Mouse (Mus musculus) lung, adult 2 months (tissue): Measurements from ENCODE around the gene Nxf1. TPM values are rescaled to one million over a fixed set of nuclear protein-coding genes. Genes with fewer than 3 reads are reported as not detected.

Experiments used
- DNase-seq: peaks from one replicate; pipeline ENCODE4 v3.0.0; 2022
- H3K4me1 ChIP-seq: fragments of 200-500 bp; 2 replicates; pipeline ENCODE4 v1.6.1; 2011; ENCODE audit warnings: low read length; ENCODE audit not compliant: control insufficient read depth, insufficient read depth
- H3K4me3 ChIP-seq: fragments of 200-500 bp; replicated peaks from 2 replicates; pipeline ENCODE3; 2011; ENCODE audit warnings: low read depth, mild to moderate bottlenecking, control low read depth, low read length; ENCODE audit errors: extremely low read depth
- CTCF ChIP-seq: fragments of 200-500 bp; IDR thresholded peaks from 2 replicates; pipeline ENCODE4 v1.5.1; 2011; ENCODE audit warnings: mild to moderate bottlenecking, low read length, control low read depth; ENCODE audit not compliant: insufficient read depth
- POLR2A ChIP-seq: fragments of 200-500 bp; IDR thresholded peaks from 2 replicates; pipeline ENCODE4 v1.6.1; 2011; ENCODE audit warnings: low read depth, mild to moderate bottlenecking, control low read depth, low read length, borderline replicate concordance; ENCODE audit errors: extremely low read depth
- WGBS: fragments of 180-500 bp; shearing (Covaris S2); methylation state at CpG from one replicate; pipeline ENCODE4 v1.1.7; 2018; 5-methylcytosine and 5-hydroxymethylcytosine counted together
- polyA plus RNA-seq: library from polyadenylated mRNA; depleted of rRNA; stranded (reverse); fragments of >200 nt; gene quantifications from 2 replicates; pipeline ENCODE4 v1.2.3, GENCODE M21; 2012

Gene Nxf1
- polyA plus RNA-seq, 1 experiment = 85.3 TPM

- H3K4me3 ChIP-seq = peak overlapping the region; percentile 97
- H3K4me1 ChIP-seq = peaks cover 5% of the 10 kb centered on the region
- no peak for TF ChIP-seq POLR2A
- TF ChIP-seq CTCF = no peak
- DNase-seq = no peak
- 3% methylated on average over 11 of the region's 11 CpGs for WGBS
Measured at GRCm38 (mm10) chr19:8736160-8736467, 20.8 kb upstream of the Nxf1 start.

- no peak overlapping the region for H3K4me3 ChIP-seq
- WGBS = 88% methylated on average over 7 of the region's 7 CpGs
- DNase-seq = no peak
- TF ChIP-seq CTCF (no peak), POLR2A (no peak)
- H3K4me1 ChIP-seq = peaks cover 13% of the 10 kb centered on the region
Measured at GRCm38 (mm10) chr19:8738911-8739310, 18.0 kb upstream of the Nxf1 start.

GRCm38 (mm10) chr19:8739646-8740045 is 17.2 kb upstream of the Nxf1 start:
- no peak for TF ChIP-seq CTCF
- TF ChIP-seq POLR2A = no peak
- 94% methylated on average over 6 of the region's 6 CpGs for WGBS
- H3K4me1 ChIP-seq = peaks cover 13% of the 10 kb centered on the region

GRCm38 (mm10) chr19:8740603-8741002 is 16.3 kb upstream of the Nxf1 start, which contains the start of gene 1700092M07Rik:
Gene 1700092M07Rik, plus strand, starts transcription at chr19:8740718.
- no peak for DNase-seq
- Histone ChIP-seq H3K4me1 (peaks cover 13% of the 10 kb centered on the region), H3K4me3 (peak within 1 kb of the TSS; percentile 98)
- WGBS = 64% methylated on average over 14 of the region's 14 CpGs
- TF ChIP-seq POLR2A (no peak), CTCF (no peak)

More at GRCm38 (mm10) chr19:8739646-8740045, 17.2 kb upstream of the Nxf1 start:
- no peak for DNase-seq
- H3K4me3 ChIP-seq = no peak overlapping the region

GRCm38 (mm10) chr19:8741243-8741869 is 15.5 kb upstream of the Nxf1 start, which contains the start of gene Stx5a:
Gene Stx5a, plus strand, starts transcription at chr19:8741413.
- DNase-seq = peak; percentile 95
- WGBS = under 1% methylated on average over 36 of the region's 36 CpGs
- Histone ChIP-seq H3K4me3 (peak within 1 kb of the TSS; percentile 98), H3K4me1 (peaks cover 13% of the 10 kb centered on the region)
- TF ChIP-seq POLR2A (peak; percentile 96), CTCF (no peak)

GRCm38 (mm10) chr19:8742176-8742575 is 14.7 kb upstream of the Nxf1 start:
- no peak for DNase-seq
- H3K4me1 ChIP-seq = peaks cover 13% of the 10 kb centered on the region
- 8% methylated on average over 14 of the region's 14 CpGs for WGBS
- peak overlapping the region; percentile 83 for H3K4me3 ChIP-seq
- TF ChIP-seq POLR2A = no peak
- TF ChIP-seq CTCF = no peak

- peaks cover 13% of the 10 kb centered on the region for H3K4me1 ChIP-seq
- TF ChIP-seq CTCF = no peak
- no peak for TF ChIP-seq POLR2A
- 89% methylated on average over 1 of the region's 1 CpGs for WGBS
- no peak for DNase-seq
- H3K4me3 ChIP-seq = no peak overlapping the region
Measured at GRCm38 (mm10) chr19:8745382-8745781, 11.5 kb upstream of the Nxf1 start.

- TF ChIP-seq CTCF (no peak), POLR2A (no peak)
- Histone ChIP-seq H3K4me1 (peaks cover 8% of the 10 kb centered on the region), H3K4me3 (no peak overlapping the region)
- WGBS = 70% methylated on average over 2 of the region's 2 CpGs
- DNase-seq = no peak
Measured at GRCm38 (mm10) chr19:8747368-8747767, 9.5 kb upstream of the Nxf1 start.

- no peak for DNase-seq
- Histone ChIP-seq H3K4me1 (peaks cover 17% of the 10 kb centered on the region), H3K4me3 (no peak overlapping the region)
- WGBS = 47% methylated on average over 3 of the region's 3 CpGs
- TF ChIP-seq CTCF (no peak), POLR2A (no peak)
Measured at GRCm38 (mm10) chr19:8755652-8756051, 1.2 kb upstream of the Nxf1 start.

GRCm38 (mm10) chr19:8757471-8757998 is 662 bp downstream of the Nxf1 start:
- TF ChIP-seq POLR2A (no peak), CTCF (no peak)
- WGBS = 2% methylated on average over 14 of the region's 14 CpGs
- H3K4me1 ChIP-seq = peaks cover 17% of the 10 kb centered on the region
- peak overlapping the region; percentile 91 for H3K4me3 ChIP-seq
- DNase-seq = no peak

GRCm38 (mm10) chr19:8758899-8759298 is 2.0 kb downstream of the Nxf1 start:
- no peak for DNase-seq
- H3K4me1 ChIP-seq = peaks cover 17% of the 10 kb centered on the region
- WGBS = 76% methylated on average over 2 of the region's 2 CpGs
- TF ChIP-seq POLR2A (no peak), CTCF (no peak)
- no peak overlapping the region for H3K4me3 ChIP-seq
